Mouse (Mus musculus) MEL (cell line): ENCODE results near the gene Prcc. TPM values are rescaled to one million over a fixed set of nuclear protein-coding genes. Genes with fewer than 3 reads are reported as not detected.
A peak's percentile ranks its signal among the peaks of the same experiment; 100 is the strongest.

Experiments
- DNase-seq: peaks from one replicate; pipeline ENCODE4 v3.0.0; 2011; ENCODE audit warnings: low read depth, low spot score
- H3K27ac ChIP-seq: 2 replicates; pipeline ENCODE4 v1.5.1; 2012; ENCODE audit warnings: low read depth, mild to moderate bottlenecking, control low read depth, low read length, moderate library complexity; ENCODE audit not compliant: control insufficient read depth
- H3K27me3 ChIP-seq, 2 experiments: fragments of 150-350 bp in 1 of 2; sonication (generic) in 1 of 2; 2 replicates each; pipeline ENCODE4 v1.6.1; 2012; ENCODE audit warnings: low read length in 2 of 2, mild to moderate bottlenecking in 2 of 2, improper control_type of control experiment in 1 of 2, moderate library complexity in 1 of 2; ENCODE audit not compliant: insufficient read depth in 2 of 2, control insufficient read depth in 1 of 2
- H3K36me3 ChIP-seq, 2 experiments: 2 replicates each; pipeline ENCODE4 v1.6.1; 2012 to 2014; ENCODE audit warnings: low read length in 2 of 2, improper control_type of control experiment in 1 of 2, inconsistent platforms in 1 of 2, mild to moderate bottlenecking in 1 of 2; ENCODE audit not compliant: insufficient read depth in 2 of 2, control insufficient read depth in 1 of 2
- H3K4me1 ChIP-seq, 2 experiments: fragments of 150-350 bp in 1 of 2; sonication (generic) in 1 of 2; 2 replicates each; pipeline ENCODE4 v1.6.1; 2012; ENCODE audit warnings: low read length in 2 of 2, improper control_type of control experiment in 1 of 2, mild to moderate bottlenecking in 1 of 2; ENCODE audit not compliant: insufficient read depth in 2 of 2, control insufficient read depth in 1 of 2
- H3K4me3 ChIP-seq, 2 experiments: fragments of 150-350 bp in 1 of 2; sonication (generic) in 1 of 2; 2 replicates each; pipeline ENCODE4 v1.5.1; 2012; ENCODE audit warnings: low read depth in 2 of 2, low read length in 2 of 2, mild to moderate bottlenecking in 2 of 2, moderate library complexity in 2 of 2, control low read depth in 1 of 2, improper control_type of control experiment in 1 of 2; ENCODE audit not compliant: control insufficient read depth in 1 of 2, insufficient read depth in 1 of 2
- H3K79me2 ChIP-seq: 2 replicates; pipeline ENCODE4 v1.6.1; 2012; ENCODE audit warnings: mild to moderate bottlenecking, low read length, moderate library complexity; ENCODE audit not compliant: control insufficient read depth, poor library complexity, insufficient read depth
- H3K9ac ChIP-seq: 2 replicates; pipeline ENCODE4 v1.6.1; 2012; ENCODE audit warnings: low read depth, mild to moderate bottlenecking, control low read depth, low read length, moderate library complexity; ENCODE audit not compliant: control insufficient read depth, poor library complexity, severe bottlenecking
- H3K9me3 ChIP-seq: fragments of 150-350 bp; sonication (generic); replicated peaks from 2 replicates; pipeline ENCODE4 v1.6.1; 2012; ENCODE audit warnings: mild to moderate bottlenecking, low read length, improper control_type of control experiment, moderate library complexity; ENCODE audit not compliant: insufficient read depth
- CHD1 ChIP-seq: IDR thresholded peaks from 2 replicates; pipeline ENCODE4 v1.6.1; 2012; ENCODE audit warnings: low read depth, mild to moderate bottlenecking, inconsistent platforms, low read length, improper control_type of control experiment
- HCFC1 ChIP-seq: IDR thresholded peaks from 2 replicates; pipeline ENCODE4 v1.6.1; 2012; ENCODE audit warnings: low read depth, mild to moderate bottlenecking, inconsistent platforms, low read length, improper control_type of control experiment, moderate library complexity
- JUND ChIP-seq: IDR thresholded peaks from 2 replicates; pipeline ENCODE4 v1.6.1; 2011; ENCODE audit warnings: low read depth, mild to moderate bottlenecking, improper control_type of control experiment, low read length
- MAFK ChIP-seq: IDR thresholded peaks from 2 replicates; pipeline ENCODE4 v1.6.1; 2011; ENCODE audit warnings: low read depth, mild to moderate bottlenecking, low read length, improper control_type of control experiment, borderline replicate concordance
- MXI1 ChIP-seq: IDR thresholded peaks from 2 replicates; pipeline ENCODE4 v1.6.1; 2011; ENCODE audit warnings: mild to moderate bottlenecking, low read depth, low read length, improper control_type of control experiment
- MYB ChIP-seq: IDR thresholded peaks from 2 replicates; pipeline ENCODE4 v1.6.1; 2011; ENCODE audit warnings: mild to moderate bottlenecking, low read depth, low read length, improper control_type of control experiment
- POLR2A ChIP-seq, 2 experiments: IDR thresholded peaks; 2 replicates each; pipeline ENCODE4 v1.6.1; 2011 to 2012; ENCODE audit warnings: low read length in 2 of 2, mild to moderate bottlenecking in 2 of 2, control low read depth in 1 of 2, improper control_type of control experiment in 1 of 2, low read depth in 1 of 2, moderate library complexity in 1 of 2; ENCODE audit not compliant: control insufficient read depth in 1 of 2, insufficient read depth in 1 of 2, poor library complexity in 1 of 2
- POLR2AphosphoS2 ChIP-seq: IDR thresholded peaks from 2 replicates; pipeline ENCODE4 v1.6.1; 2011; ENCODE audit warnings: low read length, improper control_type of control experiment
- POLR2AphosphoS5 ChIP-seq: IDR thresholded peaks from 2 replicates; pipeline ENCODE4 v1.6.1; 2012; ENCODE audit warnings: low read depth, borderline replicate concordance, mild to moderate bottlenecking, inconsistent platforms, low read length, moderate library complexity, mixed read lengths
- SIN3A ChIP-seq: IDR thresholded peaks from 2 replicates; pipeline ENCODE4 v1.6.1; 2012; ENCODE audit warnings: low read length, improper control_type of control experiment, inconsistent platforms
- TBP ChIP-seq: IDR thresholded peaks from 2 replicates; pipeline ENCODE4 v1.8.0; 2011; ENCODE audit warnings: low read depth, low read length, improper control_type of control experiment
- TCF12 ChIP-seq: IDR thresholded peaks from 2 replicates; pipeline ENCODE4 v1.6.1; 2014; ENCODE audit warnings: low read depth, mild to moderate bottlenecking, inconsistent platforms, low read length, improper control_type of control experiment, moderate library complexity
- UBTF ChIP-seq: IDR thresholded peaks from 2 replicates; pipeline ENCODE4 v1.6.1; 2012; ENCODE audit warnings: low read depth, mild to moderate bottlenecking, inconsistent platforms, low read length, improper control_type of control experiment, moderate library complexity, borderline replicate concordance; ENCODE audit not compliant: insufficient read depth
- USF2 ChIP-seq, 2 experiments: IDR thresholded peaks; 2 replicates each; pipeline ENCODE4 v1.6.1; 2011 to 2012; ENCODE audit warnings: improper control_type of control experiment in 2 of 2, low read length in 2 of 2, borderline replicate concordance in 1 of 2, inconsistent platforms in 1 of 2, low read depth in 1 of 2, mild to moderate bottlenecking in 1 of 2; ENCODE audit not compliant: insufficient read depth in 1 of 2
- ZC3H11A ChIP-seq: IDR thresholded peaks from 2 replicates; pipeline ENCODE4 v1.6.1; 2012; ENCODE audit warnings: low read depth, mild to moderate bottlenecking, inconsistent platforms, low read length, improper control_type of control experiment
- ZKSCAN1 ChIP-seq: IDR thresholded peaks from 2 replicates; pipeline ENCODE4 v1.6.1; 2012; ENCODE audit warnings: low read depth, mild to moderate bottlenecking, inconsistent platforms, low read length, improper control_type of control experiment, moderate library complexity
- polyA plus RNA-seq, 2 experiments: library from polyadenylated mRNA; stranded (reverse) in 1 of 2; unstranded in 1 of 2; fragments of >175 nt in 1 of 2; fragments of >200 nt in 1 of 2; gene quantifications; 2 replicates each; pipeline versions ENCODE4 v1.2.1 to v1.2.4; 2012; ENCODE audit warnings: low replicate concordance in 2 of 2, low read depth in 1 of 2; ENCODE audit not compliant: insufficient read length in 2 of 2, insufficient read depth in 1 of 2, missing spikeins in 1 of 2
- total RNA-seq: library from RNA; depleted of rRNA; stranded (reverse); fragments of 300-350 nt; gene quantifications from 2 replicates; pipeline ENCODE4 v1.2.3, GENCODE M21; 2012

Prcc gene
- total and polyA plus RNA-seq, 3 experiments = 47.0 to 65.9 TPM; not detected in 1

- TF ChIP-seq CHD1 = no peak
- peak; percentile 80 for TF ChIP-seq MXI1
- TF ChIP-seq TCF12 = no peak; the same call in none of the 2 replicates
- TF ChIP-seq MAFK = no peak
- no peak for TF ChIP-seq USF2 (IDR thresholded peaks at IDR 0.05; ENCODE audit: borderline replicate concordance in 1 of 2, insufficient read depth in 1 of 2, low read depth in 1 of 2, low read length in 2 of 2)
- TF ChIP-seq UBTF = 0 out of 2 replicates have a peak, but pooled peaks have one; percentile 44
- no peak for TF ChIP-seq POLR2AphosphoS5
- TF ChIP-seq HCFC1 = peak; percentile 95
- TF ChIP-seq SIN3A = peak; percentile 87
- no peak for TF ChIP-seq ZKSCAN1
Observed at GRCm38 (mm10) chr3:87930078-87930795, 44.8 kb upstream of the Prcc start, which contains the start of the genes Isg20l2 and Rrnad1 (continued).

- Histone ChIP-seq H3K27ac (peak overlapping the region; percentile 57), H3K9me3 (no peaks in the 10 kb centered on the region), H3K79me2 (peaks cover 51% of the 10 kb centered on the region), H3K4me1 (peaks cover 0 to 18% of the 10 kb centered on the region in 2 experiments; a peak in 2 of 4 replicates), H3K27me3 (no peaks in the 10 kb centered on the region), H3K4me3 (peak overlapping the region; percentile 74 to 82), H3K9ac (peak overlapping the region; percentile 69), H3K36me3 (peaks cover 9 to 31% of the 10 kb centered on the region in 2 experiments)
- peak; percentile 83 for DNase-seq
- TF ChIP-seq POLR2AphosphoS2 (0 out of 2 replicates have a peak, but pooled peaks have one; percentile 3), MAFK (no peak), HCFC1 (peak; percentile 69; the same call in 1 of the 2 replicates), UBTF (no peak), CHD1 (peak; percentile 56; the same call in 1 of the 2 replicates), POLR2A (IDR thresholded peaks at IDR 0.05; ENCODE audit: control insufficient read depth in 1 of 2, insufficient read depth in 1 of 2, low read depth in 1 of 2, low read length in 2 of 2, poor library complexity in 1 of 2) (peak in 1 of 2 experiments; percentile 39; a peak in 2 of 4 replicates), MXI1 (no peak), JUND (no peak), MYB (no peak), TBP (peak; percentile 62; the same call in 1 of the 2 replicates), ZC3H11A (no peak)
Observed at GRCm38 (mm10) chr3:87929341-87930077, 44.1 kb upstream of the Prcc start.
